Mouse (Mus musculus): ENCODE measurements around the gene Dnajc16. TPM values are rescaled to one million over a fixed set of nuclear protein-coding genes. Genes with fewer than 3 reads are reported as not detected.

Gene Dnajc16
- polyA plus RNA-seq, 1 experiment from 2014 or later: 4.3 TPM

GRCm38 (mm10) chr4:141810975-141811374, 20.2 kb upstream of the Dnajc16 start:
- DNase-seq (ENCODE audit: low spot score) (no peak), ATAC-seq (replicated peaks; ENCODE audit: low FRiP score) (no peak)
- Histone ChIP-seq H3K27ac (ENCODE audit: low read depth, low read length) (no peak overlapping the region), H3K9ac (ENCODE audit: low read length) (no peak overlapping the region), H3K4me2 (ENCODE audit: low read depth, low read length, severe bottlenecking) (no peak overlapping the region), H3K27me3 (ENCODE audit: control insufficient read depth, insufficient read depth, low read length) (no peaks in the 10 kb centered on the region), H3K4me1 (replicated peaks; ENCODE audit: control insufficient read depth, insufficient read depth, low read length) (no peaks in the 10 kb centered on the region), H3K36me3 (ENCODE audit: control insufficient read depth, insufficient read depth, low read length) (no peaks in the 10 kb centered on the region; the same call in 1 of the 2 replicates), H3K4me3 (ENCODE audit: low read depth, low read length) (no peak overlapping the region), H3K9me3 (ENCODE audit: control insufficient read depth, low read length) (no peaks in the 10 kb centered on the region)
- 95% methylated on average over 2 of the region's 2 CpGs for WGBS

- no peak overlapping the region for H3K4me2 ChIP-seq (ENCODE audit: low read depth, low read length, severe bottlenecking)
- no peaks in the 10 kb centered on the region; the same call in 1 of the 2 replicates for H3K36me3 ChIP-seq (ENCODE audit: control insufficient read depth, insufficient read depth, low read length)
- ATAC-seq (replicated peaks; ENCODE audit: low FRiP score) (no peak), DNase-seq (ENCODE audit: low spot score) (peak; percentile 64)
- no peaks in the 10 kb centered on the region for H3K9me3 ChIP-seq (ENCODE audit: control insufficient read depth, low read length)
- H3K4me1 ChIP-seq (replicated peaks; ENCODE audit: control insufficient read depth, insufficient read depth, low read length): no peaks in the 10 kb centered on the region
- H3K27ac ChIP-seq (ENCODE audit: low read depth, low read length): no peak overlapping the region
- 83% methylated on average over 8 of the region's 8 CpGs for WGBS
- H3K4me3 ChIP-seq (ENCODE audit: low read depth, low read length): no peak overlapping the region
- H3K9ac ChIP-seq (ENCODE audit: low read length): no peak overlapping the region
- no peaks in the 10 kb centered on the region for H3K27me3 ChIP-seq (ENCODE audit: control insufficient read depth, insufficient read depth, low read length)
These were observed 19.2 kb upstream of the Dnajc16 start for GRCm38 (mm10) chr4:141809850-141810464.

GRCm38 (mm10) chr4:141805886-141806285, 15.2 kb upstream of the Dnajc16 start:
- no peaks in the 10 kb centered on the region for H3K9me3 ChIP-seq (ENCODE audit: control insufficient read depth, low read length)
- no peaks in the 10 kb centered on the region for H3K27me3 ChIP-seq (ENCODE audit: control insufficient read depth, insufficient read depth, low read length)
- no peaks in the 10 kb centered on the region; the same call in 1 of the 2 replicates for H3K36me3 ChIP-seq (ENCODE audit: control insufficient read depth, insufficient read depth, low read length)
- ATAC-seq (replicated peaks; ENCODE audit: low FRiP score) (no peak), DNase-seq (ENCODE audit: low spot score) (no peak)
- H3K27ac ChIP-seq (ENCODE audit: low read depth, low read length): no peak overlapping the region
- 96% methylated on average over 8 of the region's 8 CpGs for WGBS
- H3K9ac ChIP-seq (ENCODE audit: low read length): no peak overlapping the region
- no peak overlapping the region for H3K4me2 ChIP-seq (ENCODE audit: low read depth, low read length, severe bottlenecking)
- no peaks in the 10 kb centered on the region for H3K4me1 ChIP-seq (replicated peaks; ENCODE audit: control insufficient read depth, insufficient read depth, low read length)
- H3K4me3 ChIP-seq (ENCODE audit: low read depth, low read length): no peak overlapping the region

- no peaks in the 10 kb centered on the region for H3K27me3 ChIP-seq (ENCODE audit: control insufficient read depth, insufficient read depth, low read length)
- ATAC-seq (replicated peaks; ENCODE audit: low FRiP score) (no peak), DNase-seq (ENCODE audit: low spot score) (no peak)
- no peak overlapping the region for H3K9ac ChIP-seq (ENCODE audit: low read length)
- no peak overlapping the region for H3K4me3 ChIP-seq (ENCODE audit: low read depth, low read length)
- no peak overlapping the region for H3K27ac ChIP-seq (ENCODE audit: low read depth, low read length)
- H3K4me1 ChIP-seq (replicated peaks; ENCODE audit: control insufficient read depth, insufficient read depth, low read length): no peaks in the 10 kb centered on the region
- no peaks in the 10 kb centered on the region; the same call in 1 of the 2 replicates for H3K36me3 ChIP-seq (ENCODE audit: control insufficient read depth, insufficient read depth, low read length)
- H3K4me2 ChIP-seq (ENCODE audit: low read depth, low read length, severe bottlenecking): no peak overlapping the region
- WGBS: 90% methylated on average over 4 of the region's 4 CpGs
- no peaks in the 10 kb centered on the region for H3K9me3 ChIP-seq (ENCODE audit: control insufficient read depth, low read length)
These were observed 13.4 kb upstream of the Dnajc16 start for GRCm38 (mm10) chr4:141804105-141804504.

- Histone ChIP-seq H3K9me3 (ENCODE audit: control insufficient read depth, low read length) (no peaks in the 10 kb centered on the region), H3K27me3 (ENCODE audit: control insufficient read depth, insufficient read depth, low read length) (no peaks in the 10 kb centered on the region), H3K4me3 (ENCODE audit: low read depth, low read length) (no peak overlapping the region), H3K27ac (ENCODE audit: low read depth, low read length) (no peak overlapping the region), H3K36me3 (ENCODE audit: control insufficient read depth, insufficient read depth, low read length) (no peaks in the 10 kb centered on the region), H3K9ac (ENCODE audit: low read length) (no peak overlapping the region), H3K4me1 (replicated peaks; ENCODE audit: control insufficient read depth, insufficient read depth, low read length) (0 out of 2 replicates have a peak, but pooled peaks cover 4% of the 10 kb centered on the region), H3K4me2 (ENCODE audit: low read depth, low read length, severe bottlenecking) (no peak overlapping the region)
- ATAC-seq (replicated peaks; ENCODE audit: low FRiP score) (no peak), DNase-seq (ENCODE audit: low spot score) (no peak)
- WGBS: 94% methylated on average over 5 of the region's 5 CpGs
These were observed 6.8 kb upstream of the Dnajc16 start for GRCm38 (mm10) chr4:141797545-141797944.

GRCm38 (mm10) chr4:141796954-141797353, 6.2 kb upstream of the Dnajc16 start:
- ATAC-seq (replicated peaks; ENCODE audit: low FRiP score): no peak
- no peak for DNase-seq (ENCODE audit: low spot score)
- Histone ChIP-seq H3K27me3 (ENCODE audit: control insufficient read depth, insufficient read depth, low read length) (no peaks in the 10 kb centered on the region), H3K9ac (ENCODE audit: low read length) (no peak overlapping the region), H3K4me1 (replicated peaks; ENCODE audit: control insufficient read depth, insufficient read depth, low read length) (0 out of 2 replicates have a peak, but pooled peaks cover 4% of the 10 kb centered on the region), H3K4me3 (ENCODE audit: low read depth, low read length) (no peak overlapping the region), H3K4me2 (ENCODE audit: low read depth, low read length, severe bottlenecking) (no peak overlapping the region), H3K9me3 (ENCODE audit: control insufficient read depth, low read length) (no peaks in the 10 kb centered on the region), H3K27ac (ENCODE audit: low read depth, low read length) (no peak overlapping the region), H3K36me3 (ENCODE audit: control insufficient read depth, insufficient read depth, low read length) (no peaks in the 10 kb centered on the region)
- 97% methylated on average over 4 of the region's 4 CpGs for WGBS

- ATAC-seq (replicated peaks; ENCODE audit: low FRiP score): no peak
- Histone ChIP-seq H3K9ac (ENCODE audit: low read length) (no peak overlapping the region), H3K27ac (ENCODE audit: low read depth, low read length) (no peak overlapping the region), H3K9me3 (ENCODE audit: control insufficient read depth, low read length) (no peaks in the 10 kb centered on the region), H3K36me3 (ENCODE audit: control insufficient read depth, insufficient read depth, low read length) (no peaks in the 10 kb centered on the region), H3K27me3 (ENCODE audit: control insufficient read depth, insufficient read depth, low read length) (no peaks in the 10 kb centered on the region), H3K4me3 (ENCODE audit: low read depth, low read length) (no peak overlapping the region), H3K4me2 (ENCODE audit: low read depth, low read length, severe bottlenecking) (no peak overlapping the region), H3K4me1 (replicated peaks; ENCODE audit: control insufficient read depth, insufficient read depth, low read length) (0 out of 2 replicates have a peak, but pooled peaks cover 4% of the 10 kb centered on the region)
- no peak for DNase-seq (ENCODE audit: low spot score)
- 89% methylated on average over 7 of the region's 7 CpGs for WGBS
These were observed 5.6 kb upstream of the Dnajc16 start for GRCm38 (mm10) chr4:141796356-141796755.

- peak overlapping the region; percentile 72 for H3K9ac ChIP-seq (ENCODE audit: low read length)
- H3K4me1 ChIP-seq (replicated peaks; ENCODE audit: control insufficient read depth, insufficient read depth, low read length): peaks cover 7% of the 10 kb centered on the region
- H3K4me3 ChIP-seq (ENCODE audit: low read depth, low read length): peak overlapping the region; percentile 67
- peak overlapping the region; percentile 78 for H3K27ac ChIP-seq (ENCODE audit: low read depth, low read length)
- DNase-seq (ENCODE audit: low spot score) (no peak), ATAC-seq (replicated peaks; ENCODE audit: low FRiP score) (no peak)
- H3K36me3 ChIP-seq (ENCODE audit: control insufficient read depth, insufficient read depth, low read length): no peaks in the 10 kb centered on the region
- no peaks in the 10 kb centered on the region for H3K9me3 ChIP-seq (ENCODE audit: control insufficient read depth, low read length)
- no peaks in the 10 kb centered on the region for H3K27me3 ChIP-seq (ENCODE audit: control insufficient read depth, insufficient read depth, low read length)
- peak overlapping the region; percentile 45 for H3K4me2 ChIP-seq (ENCODE audit: low read depth, low read length, severe bottlenecking)
- 18% methylated on average over 5 of the region's 5 CpGs for WGBS
These were observed 3.4 kb upstream of the Dnajc16 start for GRCm38 (mm10) chr4:141794152-141794535.

Measured in forebrain, embryonic 11.5 days (tissue).